Mouse (Mus musculus) macrophage (primary cell): ENCODE data around the gene Ccdc171. TPM values are rescaled to one million over a fixed set of nuclear protein-coding genes. Genes with fewer than 3 reads are reported as not detected.
"Not testable (repeated sequence)": the region's sequence is repeated elsewhere in the genome, so short reads cannot be mapped to it uniquely, and the experiment has no call there.

Experiments used
- H3K27ac ChIP-seq: fragments of 350-480 bp; formaldehyde crosslinking; 2 replicates; pipeline ENCODE4 v1.9.0; 2021
- H3K36me3 ChIP-seq: fragments of 350-480 bp; formaldehyde crosslinking; 2 replicates; pipeline ENCODE4 v1.9.0; 2021; ENCODE audit errors: inconsistent target
- H3K4me3 ChIP-seq: fragments of 350-480 bp; formaldehyde crosslinking; 2 replicates; pipeline ENCODE4 v1.9.0; 2021; ENCODE audit errors: inconsistent target
- H3K79me2 ChIP-seq: fragments of 350-480 bp; formaldehyde crosslinking; 2 replicates; pipeline ENCODE4 v1.9.0; 2021; ENCODE audit errors: inconsistent target
- WGBS: methylation state at CpG from one replicate; pipeline ENCODE4 v1.1.7; 2026; ENCODE audit warnings: inconsistent platforms; ENCODE audit not compliant: missing documents; 5-methylcytosine and 5-hydroxymethylcytosine counted together
- polyA plus RNA-seq: library from polyadenylated mRNA; stranded (reverse); fragments of 250-400 nt; gene quantifications from 3 replicates; pipeline ENCODE4 v1.2.4, GENCODE M21; 2018; ENCODE audit warnings: inconsistent platforms

Ccdc171 gene
- polyA plus RNA-seq, 1 experiment from 2014 or later, result 1.3 TPM

DNA sequence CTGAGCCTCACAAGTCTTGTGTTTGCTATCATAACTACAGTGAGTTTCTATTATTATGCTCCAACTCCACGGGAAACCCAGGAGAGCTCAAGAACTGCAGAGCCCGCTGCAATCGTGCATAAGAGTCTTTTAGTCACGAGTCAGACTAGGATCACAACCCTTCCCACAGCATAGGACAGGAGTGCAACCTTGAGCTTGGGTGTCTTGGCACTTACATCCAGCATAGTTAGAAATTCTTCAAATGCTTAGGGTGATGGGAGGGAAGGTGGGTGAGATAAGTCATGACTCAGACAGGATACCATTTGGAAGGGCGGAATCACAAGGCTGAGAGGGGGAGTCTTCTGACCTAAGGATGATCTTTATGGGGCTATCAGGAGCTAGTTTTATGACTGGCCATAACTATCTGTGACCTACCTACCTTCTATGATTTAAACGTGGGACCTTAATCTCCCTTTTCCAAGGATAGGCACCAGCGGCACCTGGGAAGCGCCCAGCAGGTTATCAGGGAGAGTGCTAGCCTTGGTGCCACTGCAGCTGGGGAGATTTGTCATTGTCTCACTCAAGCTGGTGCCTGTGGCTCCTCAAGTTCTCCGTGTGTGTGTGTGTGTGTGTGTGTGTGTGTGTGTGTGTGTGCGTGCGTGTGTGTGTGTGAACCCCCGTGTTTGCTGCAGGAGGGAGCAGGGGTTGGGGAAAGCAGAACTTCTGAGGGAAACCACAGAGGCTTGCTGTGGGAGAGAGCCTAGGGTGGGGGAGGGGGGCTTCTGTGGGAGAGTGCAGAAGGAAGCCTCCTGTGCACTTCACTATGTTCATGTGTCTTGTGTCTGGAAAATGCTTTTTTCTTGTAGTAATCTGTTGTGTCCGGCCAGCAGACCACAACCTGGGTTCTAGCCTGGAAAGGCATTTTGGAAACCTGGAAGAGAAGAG lies 42.1 kb downstream of the Ccdc171 start:
- 46% methylated on average over 11 of the region's 13 CpGs for WGBS
- Histone ChIP-seq H3K79me2 (no peaks in the 10 kb centered on the region), H3K36me3 (no peaks in the 10 kb centered on the region), H3K4me3 (no peak overlapping the region), H3K27ac (no peak overlapping the region)

DNA sequence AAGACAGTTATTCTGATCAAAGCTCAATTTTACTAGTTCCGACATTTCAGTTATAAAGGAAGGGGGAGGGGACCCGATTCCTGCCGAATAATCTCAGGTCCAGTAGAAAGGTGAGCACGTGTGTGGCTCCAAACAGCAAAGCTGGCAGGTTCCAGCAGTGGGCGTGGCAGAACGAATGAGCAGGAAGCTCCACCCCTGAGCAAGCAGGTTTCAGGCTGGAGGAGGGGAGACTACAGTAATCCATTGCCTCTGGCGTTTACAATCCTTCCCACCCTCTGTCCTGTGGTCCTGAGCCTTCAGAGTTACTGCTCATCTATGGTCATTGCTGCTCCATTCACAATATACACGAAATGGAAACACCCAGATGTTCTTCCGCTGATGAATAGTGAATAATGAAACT lies 42.8 kb downstream of the Ccdc171 start:
- not testable (repeated sequence) for H3K36me3 ChIP-seq, H3K79me2 ChIP-seq, H3K4me3 ChIP-seq, H3K27ac ChIP-seq
- 2% methylated on average over 9 of the region's 9 CpGs for WGBS

DNA sequence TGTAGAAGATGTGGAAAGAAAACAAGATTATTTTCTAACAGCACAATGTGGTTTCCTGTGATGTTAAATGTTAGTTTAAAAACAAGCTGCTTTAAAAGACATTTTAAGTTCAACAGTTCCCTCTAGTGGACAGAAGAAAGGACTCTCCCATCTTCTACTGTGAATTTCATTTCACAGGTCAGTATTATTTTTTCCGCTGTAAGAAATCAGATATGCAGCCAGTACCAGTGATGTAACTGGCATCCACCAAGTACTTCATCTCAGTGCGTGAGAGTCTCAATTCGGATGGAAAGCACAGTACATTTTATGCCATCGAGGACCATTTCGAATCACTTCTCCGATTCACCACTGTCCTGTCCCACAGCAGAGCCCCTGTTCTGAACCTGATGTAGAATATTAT lies 45.2 kb downstream of the Ccdc171 start:
- no peak overlapping the region for H3K4me3 ChIP-seq
- H3K27ac ChIP-seq, result no peak overlapping the region
- 51% methylated on average over 6 of the region's 6 CpGs for WGBS
- H3K36me3 ChIP-seq, result no peaks in the 10 kb centered on the region
- H3K79me2 ChIP-seq, result no peaks in the 10 kb centered on the region

DNA sequence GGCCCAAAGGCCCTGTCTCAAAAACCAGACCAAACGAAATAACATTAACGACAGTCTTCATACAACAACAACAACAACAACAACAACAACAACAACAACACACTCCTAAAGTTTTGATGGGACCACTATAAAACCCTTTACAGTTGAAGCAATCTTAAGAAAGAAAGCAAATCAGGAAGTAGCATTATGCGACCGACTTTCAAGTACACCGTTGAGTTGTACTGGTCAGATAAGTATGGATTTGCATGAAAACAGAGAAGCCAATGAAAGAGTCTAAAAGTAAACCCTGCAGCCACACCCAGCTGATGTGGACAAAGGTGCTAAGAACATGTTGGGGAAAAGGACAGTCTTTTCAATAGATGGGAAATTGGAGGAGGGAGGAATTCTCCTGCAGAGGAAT lies 45.7 kb downstream of the Ccdc171 start:
- Histone ChIP-seq H3K27ac (no peak overlapping the region), H3K36me3 (no peaks in the 10 kb centered on the region), H3K4me3 (no peak overlapping the region), H3K79me2 (no peaks in the 10 kb centered on the region)
- 87% methylated on average over 5 of the region's 5 CpGs for WGBS

DNA sequence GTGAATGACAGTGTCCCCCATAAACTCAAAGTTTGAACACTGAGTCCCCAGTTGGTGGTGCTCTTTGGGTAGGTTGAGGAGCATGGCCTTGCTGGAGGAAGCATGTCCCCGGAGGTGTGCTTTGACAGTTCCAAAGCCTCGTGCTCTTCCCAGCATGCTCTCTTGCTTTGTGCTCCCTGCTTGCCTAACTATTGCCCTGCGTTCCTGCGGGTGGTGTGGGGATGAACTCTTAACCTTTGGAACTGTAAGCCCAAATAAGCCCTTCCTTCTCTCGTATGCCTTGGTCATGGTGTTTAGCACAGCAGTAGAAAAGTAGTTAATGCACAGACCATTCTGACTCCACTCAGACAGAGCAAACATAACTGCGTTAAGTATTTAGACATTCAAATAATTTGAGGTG lies 47.2 kb downstream of the Ccdc171 start:
- Histone ChIP-seq H3K4me3 (no peak overlapping the region), H3K79me2 (no peaks in the 10 kb centered on the region), H3K36me3 (no peaks in the 10 kb centered on the region), H3K27ac (no peak overlapping the region)
- 86% methylated on average over 6 of the region's 6 CpGs for WGBS

DNA sequence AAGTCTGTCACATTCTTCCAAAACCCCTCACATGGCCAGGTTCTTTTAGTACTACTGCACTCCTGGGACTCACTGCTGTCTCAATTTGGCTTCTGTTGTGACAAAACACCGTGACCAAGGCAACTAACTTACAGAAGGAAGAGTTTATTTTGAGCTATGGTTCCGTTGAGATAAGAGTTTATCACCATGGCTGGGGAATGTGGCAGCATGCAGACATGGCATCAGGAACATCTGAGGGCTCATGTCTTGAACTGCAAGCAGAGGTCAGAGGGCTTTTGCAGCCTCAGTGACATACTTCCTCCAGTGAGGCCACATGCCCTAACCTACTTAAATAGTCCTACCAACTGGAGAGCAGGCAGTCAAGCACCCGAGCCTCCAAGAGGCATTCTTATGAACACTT lies 51.0 kb downstream of the Ccdc171 start:
- Histone ChIP-seq H3K79me2 (no peaks in the 10 kb centered on the region), H3K27ac (no peak overlapping the region), H3K36me3 (no peaks in the 10 kb centered on the region), H3K4me3 (no peak overlapping the region)
- 79% methylated on average over 3 of the region's 3 CpGs for WGBS

DNA sequence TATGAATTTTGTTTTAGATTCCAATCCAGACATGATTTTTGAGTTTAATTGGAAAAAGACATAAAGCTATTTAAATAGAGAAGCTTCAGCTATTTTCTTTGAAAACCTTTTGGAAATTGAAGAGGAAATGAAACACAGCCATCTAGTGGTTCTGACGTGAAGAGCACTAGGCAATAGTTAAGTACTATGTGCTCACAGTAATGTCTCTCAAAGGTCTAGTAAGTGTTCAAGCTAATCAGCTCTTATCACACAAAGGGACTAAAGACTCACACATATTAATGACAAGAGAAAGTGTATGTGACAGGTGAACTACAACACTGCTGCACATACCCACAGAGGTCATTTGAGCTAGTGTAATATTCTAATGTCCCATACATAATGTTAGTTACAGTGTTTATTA lies 54.8 kb downstream of the Ccdc171 start:
- no peaks in the 10 kb centered on the region for H3K36me3 ChIP-seq
- H3K79me2 ChIP-seq, result no peaks in the 10 kb centered on the region
- H3K27ac ChIP-seq, result no peak overlapping the region
- no peak overlapping the region for H3K4me3 ChIP-seq
- WGBS, result 9% methylated on average over 1 of the region's 1 CpGs

DNA sequence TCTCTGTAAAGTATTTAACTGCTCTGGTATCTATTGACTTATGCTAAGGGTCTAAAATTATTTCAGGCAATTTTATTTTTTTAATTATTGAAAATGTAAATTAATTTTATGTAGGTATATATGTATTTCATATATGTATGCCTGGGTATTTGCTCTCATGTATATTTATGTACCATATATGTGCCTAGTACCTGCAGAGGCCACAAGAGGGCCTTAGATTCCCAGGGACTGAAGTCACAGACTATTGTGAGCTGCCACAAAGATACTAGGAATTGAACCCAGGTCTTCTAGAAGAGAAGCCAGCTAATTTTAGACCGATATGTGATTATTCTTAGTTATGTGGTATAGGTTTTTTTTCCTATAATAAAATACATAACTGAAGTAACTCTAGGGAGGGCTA lies 62.2 kb downstream of the Ccdc171 start:
- no peaks in the 10 kb centered on the region for H3K36me3 ChIP-seq
- H3K4me3 ChIP-seq, result no peak overlapping the region
- 100% methylated on average over 1 of the region's 1 CpGs for WGBS
- H3K27ac ChIP-seq, result no peak overlapping the region
- H3K79me2 ChIP-seq, result no peaks in the 10 kb centered on the region

DNA sequence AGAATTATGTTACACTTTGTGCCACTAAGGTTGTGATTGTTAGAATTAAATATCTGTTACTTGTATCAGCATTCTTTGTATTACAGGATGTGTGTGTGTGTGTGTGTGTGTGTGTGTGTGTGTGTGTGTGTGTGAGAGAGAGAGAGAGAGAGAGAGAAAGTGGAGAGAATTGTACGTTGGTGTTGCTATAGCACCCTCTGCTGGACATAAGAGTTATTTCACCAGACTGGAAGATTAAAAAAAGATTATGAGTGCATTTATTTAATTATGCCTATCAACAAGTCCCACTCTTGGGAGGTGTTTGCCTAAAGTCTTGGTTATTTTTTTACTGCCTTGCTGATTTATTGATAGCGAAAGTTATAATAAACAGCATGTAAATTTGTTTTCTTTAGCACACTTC lies 71.1 kb downstream of the Ccdc171 start:
- Histone ChIP-seq H3K4me3 (no peak overlapping the region), H3K27ac (no peak overlapping the region), H3K36me3 (no peaks in the 10 kb centered on the region), H3K79me2 (no peaks in the 10 kb centered on the region)
- 67% methylated on average over 1 of the region's 2 CpGs for WGBS

DNA sequence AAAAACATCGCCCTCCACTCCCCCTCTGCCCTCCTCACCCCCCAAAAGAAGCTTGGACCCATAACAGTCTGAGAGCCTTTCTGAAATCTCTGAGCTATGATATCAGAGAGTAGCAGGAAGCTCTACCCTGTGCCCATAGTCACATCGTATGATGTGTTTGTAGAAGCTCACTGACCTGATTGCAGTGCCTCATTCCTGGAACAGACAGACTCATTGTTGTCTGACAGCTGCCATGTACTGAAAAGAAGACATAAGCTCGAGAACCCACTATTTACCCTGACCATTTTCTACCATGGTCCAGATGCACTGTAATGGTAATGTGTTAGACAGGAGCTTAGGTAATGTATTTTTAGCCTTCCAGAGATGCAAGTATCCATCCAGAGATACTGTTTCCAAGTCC lies 85.8 kb downstream of the Ccdc171 start:
- 90% methylated on average over 3 of the region's 3 CpGs for WGBS
- H3K36me3 ChIP-seq, result no peaks in the 10 kb centered on the region
- no peak overlapping the region for H3K27ac ChIP-seq
- H3K79me2 ChIP-seq, result no peaks in the 10 kb centered on the region
- no peak overlapping the region for H3K4me3 ChIP-seq

DNA sequence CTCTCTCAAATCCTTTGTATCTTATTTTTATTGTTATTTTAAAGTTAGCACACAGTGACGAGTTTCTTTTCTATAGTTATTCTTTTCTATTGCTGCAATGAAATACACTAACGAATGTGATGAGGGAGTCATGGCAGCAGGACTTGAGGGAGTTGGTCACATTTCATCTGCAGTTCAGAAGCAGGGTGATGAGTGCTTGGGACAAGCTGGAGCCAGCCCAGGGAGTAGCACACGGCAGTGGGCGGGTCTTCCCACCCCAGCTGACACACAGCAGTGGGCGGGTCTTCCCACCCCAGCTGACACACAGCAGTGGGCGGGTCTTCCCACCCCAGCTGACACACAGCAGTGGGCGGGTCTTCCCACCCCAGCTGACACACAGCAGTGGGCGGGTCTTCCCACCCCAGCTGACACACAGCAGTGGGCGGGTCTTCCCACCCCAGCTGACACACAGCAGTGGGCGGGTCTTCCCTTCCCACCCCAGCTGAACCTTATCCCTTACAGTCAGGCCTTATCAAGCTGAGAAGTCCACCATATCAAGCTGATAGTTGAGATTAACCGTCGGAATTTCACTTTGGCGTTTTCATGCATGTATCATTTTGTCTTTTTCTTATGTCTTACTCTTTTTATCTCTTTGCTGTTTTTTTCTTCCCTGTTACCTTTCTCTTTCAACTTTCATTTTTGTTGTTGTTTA lies 97.8 kb downstream of the Ccdc171 start:
- H3K79me2 ChIP-seq, H3K36me3 ChIP-seq, H3K4me3 ChIP-seq, H3K27ac ChIP-seq: not testable (repeated sequence)
- 93% methylated on average over 8 of the region's 13 CpGs for WGBS

DNA sequence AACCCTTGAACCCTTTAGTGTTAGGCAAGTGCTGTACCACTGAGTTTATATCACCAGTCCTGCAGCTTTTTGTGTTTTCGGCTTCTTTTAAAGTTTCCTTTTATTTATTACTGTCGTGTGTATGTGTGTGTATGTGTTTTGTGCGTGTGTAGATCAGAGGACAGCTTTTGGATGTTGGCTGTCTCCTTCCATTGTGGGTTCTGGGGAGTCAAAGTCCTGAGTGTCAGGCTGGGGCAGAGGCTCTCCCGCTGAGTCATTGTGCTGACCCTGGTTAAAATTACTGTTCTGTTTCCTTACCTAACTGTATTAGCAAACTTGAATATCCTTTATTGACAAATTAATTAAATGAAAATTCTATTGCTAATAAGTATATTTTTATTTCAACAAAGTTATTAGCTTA lies 98.4 kb downstream of the Ccdc171 start:
- Histone ChIP-seq H3K4me3 (no peak overlapping the region), H3K27ac (no peak overlapping the region), H3K36me3 (no peaks in the 10 kb centered on the region), H3K79me2 (no peaks in the 10 kb centered on the region)
- 100% methylated on average over 4 of the region's 4 CpGs for WGBS

DNA sequence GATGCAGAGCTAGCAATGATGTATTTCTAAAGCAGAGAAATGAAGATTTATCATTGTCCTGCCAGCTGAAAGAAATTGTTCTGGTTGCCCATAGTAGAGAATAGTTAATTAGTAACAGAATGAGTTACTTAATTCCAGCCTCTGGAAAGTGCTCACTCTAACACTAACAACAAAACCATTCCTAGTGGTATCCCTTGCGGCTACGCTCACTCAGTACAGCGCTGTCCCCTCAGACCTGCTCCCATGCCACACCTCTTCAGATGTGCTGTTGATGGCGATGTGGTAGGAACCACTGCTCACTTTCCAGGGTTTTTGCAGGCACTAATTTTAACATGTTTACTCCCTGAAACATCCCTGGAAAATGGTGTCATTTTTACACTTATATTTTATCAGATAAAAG lies 126.1 kb downstream of the Ccdc171 start:
- H3K36me3 ChIP-seq, result no peaks in the 10 kb centered on the region
- no peak overlapping the region for H3K4me3 ChIP-seq
- no peaks in the 10 kb centered on the region for H3K79me2 ChIP-seq
- no peak overlapping the region for H3K27ac ChIP-seq
- WGBS, result 94% methylated on average over 4 of the region's 4 CpGs

DNA sequence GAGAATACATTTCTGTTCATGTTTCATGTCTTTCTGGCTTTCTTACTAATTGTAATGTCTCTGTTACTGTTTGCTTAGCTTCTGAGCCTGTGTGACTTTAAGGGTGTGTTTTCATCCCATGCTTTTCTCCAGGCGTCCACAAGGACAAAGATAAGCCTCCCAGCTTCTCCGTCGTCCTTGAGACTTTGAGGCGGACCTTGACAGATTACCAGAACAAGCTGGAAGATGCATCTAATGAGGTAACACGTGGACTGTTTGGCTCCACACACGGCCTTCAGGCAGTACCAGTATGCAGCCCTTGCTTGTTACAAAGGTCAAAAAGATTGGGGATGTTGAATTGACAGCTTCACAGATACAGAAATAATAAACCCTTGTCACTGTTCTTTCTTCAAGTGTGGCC lies 130.1 kb downstream of the Ccdc171 start:
- Histone ChIP-seq H3K36me3 (no peaks in the 10 kb centered on the region), H3K4me3 (no peak overlapping the region), H3K79me2 (no peaks in the 10 kb centered on the region), H3K27ac (no peak overlapping the region)
- WGBS, result 90% methylated on average over 6 of the region's 6 CpGs

DNA sequence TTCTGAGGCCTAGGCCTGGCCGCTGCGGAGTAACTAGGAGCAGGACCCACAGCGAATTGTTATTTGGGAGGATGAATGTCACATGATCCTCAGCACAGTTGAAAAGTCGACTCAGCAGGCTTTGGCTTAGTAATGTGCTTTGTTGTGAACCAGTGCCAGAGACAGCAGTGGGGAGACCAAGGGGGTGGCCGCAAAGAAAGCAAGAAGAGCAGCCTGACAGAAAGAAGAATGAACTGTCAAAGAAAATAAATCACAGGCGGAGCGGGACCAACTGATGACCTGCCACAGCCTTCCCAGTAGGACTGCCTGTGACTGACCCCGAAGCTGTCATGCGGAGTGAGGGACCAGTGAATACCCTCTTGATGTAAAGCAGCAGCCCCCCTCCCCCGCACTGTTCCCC lies 131.2 kb downstream of the Ccdc171 start:
- Histone ChIP-seq H3K79me2 (no peaks in the 10 kb centered on the region), H3K36me3 (no peaks in the 10 kb centered on the region), H3K4me3 (no peak overlapping the region), H3K27ac (no peak overlapping the region)
- 92% methylated on average over 10 of the region's 10 CpGs for WGBS
